Mouse (Mus musculus) heart, embryonic 16.5 days (tissue): ENCODE data around the gene Twnk. TPM values are rescaled to one million over a fixed set of nuclear protein-coding genes. Genes with fewer than 3 reads are reported as not detected.

Experiments used
- ATAC-seq: fragments of 200-750 bp; cut with Nextera tagmentation; replicated peaks from 2 replicates; pipeline ENCODE4 v1.8.0; 2017; ENCODE audit warnings: moderate number of reproducible peaks; ENCODE audit not compliant: insufficient read depth, low FRiP score; ENCODE audit errors: extremely low read depth
- H3K27ac ChIP-seq: fragments of 300-500 bp; sonication (generic); 2 replicates; pipeline ENCODE4 v1.5.1; 2014; ENCODE audit warnings: mild to moderate bottlenecking, low read length, control low read depth, moderate library complexity
- H3K27me3 ChIP-seq: fragments of 300-500 bp; sonication (generic); 2 replicates; pipeline ENCODE4 v1.6.1; 2014; ENCODE audit warnings: low read length, mixed read lengths; ENCODE audit not compliant: control insufficient read depth, insufficient read depth
- H3K36me3 ChIP-seq: fragments of 300-500 bp; sonication (generic); 2 replicates; pipeline ENCODE4 v1.6.1; 2014; ENCODE audit not compliant: control insufficient read depth, insufficient read depth
- H3K4me1 ChIP-seq: fragments of 300-500 bp; sonication (generic); 2 replicates; pipeline ENCODE4 v1.6.1; 2014; ENCODE audit warnings: low read length, mixed read lengths; ENCODE audit not compliant: control insufficient read depth, insufficient read depth
- H3K4me2 ChIP-seq: fragments of 300-500 bp; sonication (generic); 2 replicates; pipeline ENCODE4 v1.6.1; 2014; ENCODE audit warnings: low read depth, mild to moderate bottlenecking, control low read depth, low read length
- H3K4me3 ChIP-seq: fragments of 300-500 bp; sonication (generic); 2 replicates; pipeline ENCODE4 v1.5.1; 2014; ENCODE audit warnings: mild to moderate bottlenecking, control low read depth, low read length
- H3K9ac ChIP-seq: fragments of 300-500 bp; sonication (generic); 2 replicates; pipeline ENCODE4 v1.6.1; 2014; ENCODE audit warnings: low read length, control low read depth
- H3K9me3 ChIP-seq: fragments of 300-500 bp; sonication (generic); replicated peaks from 2 replicates; pipeline ENCODE4 v1.6.1; 2016; ENCODE audit warnings: low read length; ENCODE audit not compliant: control insufficient read depth
- WGBS: fragments of 180-500 bp; shearing (Covaris S2); extraction: QIAGEN DNeasy Blood & Tissue Kit; methylation state at CpG from one replicate; pipeline ENCODE4 v1.1.7; 2014; 5-methylcytosine and 5-hydroxymethylcytosine counted together
- polyA plus RNA-seq: library from polyadenylated mRNA; unstranded; fragments of >200 nt; fragmentation: Nextera tagmentation; extraction: Ambion mirVana; gene quantifications from 2 replicates; pipeline ENCODE4 v1.2.1, GENCODE M21; 2015

The Twnk gene
- polyA plus RNA-seq, 1 experiment from 2014 or later: 23.2 TPM

GRCm38 (mm10) chr19:45007425-45008191 lies 2.1 kb downstream of the Twnk start:
- peak overlapping the region; percentile 89 for H3K27ac ChIP-seq
- 72% methylated on average over 20 of the region's 20 CpGs for WGBS
- peak overlapping the region; percentile 81 for H3K4me2 ChIP-seq
- H3K36me3 ChIP-seq: peaks cover 25% of the 10 kb centered on the region
- H3K4me3 ChIP-seq: peak overlapping the region; percentile 88
- peaks cover 24% of the 10 kb centered on the region for H3K4me1 ChIP-seq
- H3K27me3 ChIP-seq: no peaks in the 10 kb centered on the region
- no peaks in the 10 kb centered on the region for H3K9me3 ChIP-seq
- H3K9ac ChIP-seq: peak overlapping the region; percentile 85
- no peak for ATAC-seq

GRCm38 (mm10) chr19:45010646-45011045 lies 5.2 kb downstream of the Twnk start:
- WGBS: 79% methylated on average over 4 of the region's 4 CpGs
- Histone ChIP-seq H3K36me3 (peaks cover 15% of the 10 kb centered on the region), H3K9ac (no peak overlapping the region), H3K27ac (no peak overlapping the region), H3K9me3 (no peaks in the 10 kb centered on the region), H3K4me3 (no peak overlapping the region), H3K4me1 (peaks cover 37% of the 10 kb centered on the region), H3K4me2 (no peak overlapping the region), H3K27me3 (no peaks in the 10 kb centered on the region)
- ATAC-seq: no peak

- no peak for ATAC-seq
- no peaks in the 10 kb centered on the region for H3K27me3 ChIP-seq
- H3K9ac ChIP-seq: no peak overlapping the region
- H3K4me3 ChIP-seq: no peak overlapping the region
- H3K4me1 ChIP-seq: peaks cover 39% of the 10 kb centered on the region
- H3K27ac ChIP-seq: no peak overlapping the region
- peaks cover 15% of the 10 kb centered on the region for H3K36me3 ChIP-seq
- 85% methylated on average over 8 of the region's 8 CpGs for WGBS
- H3K9me3 ChIP-seq: no peaks in the 10 kb centered on the region
- no peak overlapping the region for H3K4me2 ChIP-seq
Observed at GRCm38 (mm10) chr19:45012219-45012618, 6.8 kb downstream of the Twnk start.

DNA sequence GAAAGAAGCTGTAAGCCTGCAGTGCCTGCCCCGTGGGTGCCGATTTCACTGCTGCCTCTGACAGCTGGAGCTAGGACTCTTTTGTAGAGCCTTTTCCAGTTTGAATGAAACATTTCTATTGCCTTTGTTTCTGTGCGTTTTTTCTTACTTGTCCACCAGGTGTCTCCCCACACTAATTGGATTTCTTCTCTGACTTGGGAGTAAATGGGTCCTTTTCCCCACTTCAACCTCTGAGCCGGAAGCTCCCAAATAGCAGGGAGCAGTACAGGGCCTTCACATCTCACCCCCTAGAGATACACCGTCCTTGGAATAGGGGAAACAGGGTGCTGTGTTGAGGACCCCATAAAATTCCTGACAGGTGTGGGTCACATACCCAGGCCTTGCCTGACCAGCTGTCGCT lies 7.2 kb downstream of the Twnk start:
- no peak overlapping the region for H3K4me3 ChIP-seq
- no peak overlapping the region for H3K27ac ChIP-seq
- H3K27me3 ChIP-seq: no peaks in the 10 kb centered on the region
- peaks cover 35% of the 10 kb centered on the region for H3K4me1 ChIP-seq
- no peak for ATAC-seq
- H3K9me3 ChIP-seq: no peaks in the 10 kb centered on the region
- no peak overlapping the region for H3K4me2 ChIP-seq
- WGBS: 37% methylated on average over 6 of the region's 6 CpGs
- peak overlapping the region; percentile 18; the same call in 1 of the 2 replicates for H3K9ac ChIP-seq
- H3K36me3 ChIP-seq: peaks cover 15% of the 10 kb centered on the region

DNA sequence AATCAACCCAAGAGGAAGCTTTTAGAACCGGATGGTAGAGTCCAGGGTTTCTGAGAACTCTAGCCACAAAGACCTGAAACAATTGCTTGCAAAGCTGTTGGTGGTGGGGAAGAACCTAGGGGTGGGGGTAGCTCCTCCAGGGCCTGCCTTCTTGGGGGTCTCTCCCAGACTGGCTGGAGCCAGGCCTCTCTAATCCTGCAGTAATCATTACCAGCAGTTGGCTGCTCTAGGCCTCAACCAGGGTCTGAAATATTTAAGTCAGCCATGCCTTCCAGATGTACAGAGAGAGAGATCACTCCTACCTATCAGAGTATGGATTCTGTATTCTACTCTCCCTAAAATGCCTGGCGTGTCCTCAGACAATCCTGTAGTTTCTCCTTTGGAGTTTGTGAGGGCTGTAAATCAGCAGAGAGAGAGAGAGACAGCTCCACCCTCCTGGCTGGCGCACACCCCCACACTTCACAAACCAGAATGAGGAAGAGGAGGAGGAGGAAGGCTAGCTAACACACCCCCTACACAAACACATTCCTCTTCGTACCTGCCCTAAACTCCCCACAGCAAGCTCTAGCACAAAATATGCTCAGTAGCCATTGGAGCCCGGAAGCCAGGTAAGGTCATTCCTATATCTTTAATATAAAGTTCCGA lies 8.2 kb downstream of the Twnk start:
- H3K9me3 ChIP-seq: no peaks in the 10 kb centered on the region
- H3K27ac ChIP-seq: peak overlapping the region; percentile 100
- H3K4me3 ChIP-seq: no peak overlapping the region
- no peak for ATAC-seq
- H3K9ac ChIP-seq: peak overlapping the region; percentile 95
- no peak overlapping the region for H3K4me2 ChIP-seq
- H3K27me3 ChIP-seq: no peaks in the 10 kb centered on the region
- WGBS: 57% methylated on average over 6 of the region's 6 CpGs
- H3K4me1 ChIP-seq: peaks cover 26% of the 10 kb centered on the region
- H3K36me3 ChIP-seq: peaks cover 15% of the 10 kb centered on the region

DNA sequence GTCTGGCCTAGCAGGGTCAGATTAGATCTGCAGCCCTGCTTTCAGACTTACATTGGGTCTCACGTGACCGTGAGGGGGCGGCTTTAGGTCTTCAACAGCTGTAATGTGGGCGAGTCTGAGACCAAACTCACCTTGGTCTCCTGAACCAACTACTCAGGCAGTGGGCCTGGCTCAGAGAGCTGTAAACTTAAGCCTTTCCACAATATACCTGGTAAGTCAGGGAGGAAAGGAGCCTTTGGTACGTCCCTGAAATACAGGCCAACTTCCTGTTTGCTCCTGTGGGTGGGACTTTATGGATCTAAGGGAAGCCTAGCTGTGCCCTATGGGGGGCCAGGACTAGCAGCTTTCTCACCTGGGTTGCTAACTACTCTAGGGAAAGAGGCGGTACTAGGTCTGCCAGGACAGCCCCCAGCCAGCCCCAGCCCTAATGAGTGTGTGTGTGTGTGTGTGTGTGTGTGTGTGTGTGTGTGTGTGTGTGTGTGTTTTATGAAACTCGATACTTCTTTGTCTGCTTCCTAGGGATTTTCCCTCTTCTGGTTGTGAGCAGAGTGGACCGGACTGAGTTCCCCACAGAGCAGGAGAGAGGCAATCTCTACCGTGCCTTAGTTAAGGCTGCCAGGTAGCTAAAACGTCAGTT lies 9.0 kb downstream of the Twnk start, which contains the start of gene Lzts2:
Lzts2 (plus strand) TSS at position 80 of the 637 bp plus-strand sequence.
- H3K4me1 ChIP-seq: peaks cover 33% of the 10 kb centered on the region
- H3K9ac ChIP-seq: peak within 1 kb of the TSS; percentile 95
- H3K27ac ChIP-seq: peak within 1 kb of the TSS; percentile 100
- ATAC-seq: no peak
- H3K4me2 ChIP-seq: peak within 1 kb of the TSS; percentile 96
- H3K4me3 ChIP-seq: peak within 1 kb of the TSS; percentile 79
- WGBS: 10% methylated on average over 10 of the region's 10 CpGs
- no peaks in the 10 kb centered on the region for H3K27me3 ChIP-seq
- H3K9me3 ChIP-seq: no peaks in the 10 kb centered on the region
- peaks cover 15% of the 10 kb centered on the region for H3K36me3 ChIP-seq

DNA sequence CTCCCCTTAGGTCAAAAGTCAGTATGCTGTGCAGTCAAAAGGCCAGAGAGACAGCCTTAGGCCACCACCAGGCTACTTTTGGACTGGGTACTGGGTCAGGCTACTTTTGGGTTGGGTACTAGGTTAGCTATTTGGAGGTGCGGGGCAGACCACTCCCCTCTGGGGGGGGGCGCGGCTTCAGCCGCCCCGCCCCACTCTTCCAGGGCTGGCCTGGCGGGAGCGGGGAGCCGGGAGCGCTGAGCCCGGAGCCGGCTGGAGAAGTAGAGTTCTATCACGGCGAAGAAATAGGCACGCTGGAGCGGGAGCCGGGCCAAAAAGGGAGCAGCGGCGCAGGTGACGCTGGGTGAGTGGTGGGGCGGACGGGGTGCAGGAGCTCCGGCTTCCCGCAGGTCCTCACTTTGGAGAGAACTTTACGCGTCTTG lies 9.5 kb downstream of the Twnk start:
- Histone ChIP-seq H3K9me3 (no peaks in the 10 kb centered on the region), H3K27me3 (no peaks in the 10 kb centered on the region), H3K4me3 (peak overlapping the region; percentile 79), H3K36me3 (peaks cover 12% of the 10 kb centered on the region), H3K27ac (peak overlapping the region; percentile 100), H3K9ac (peak overlapping the region; percentile 95), H3K4me1 (peaks cover 38% of the 10 kb centered on the region), H3K4me2 (peak overlapping the region; percentile 96)
- under 1% methylated on average over 24 of the region's 25 CpGs for WGBS
- peak; percentile 7; the same call in 1 of the 2 replicates for ATAC-seq

DNA sequence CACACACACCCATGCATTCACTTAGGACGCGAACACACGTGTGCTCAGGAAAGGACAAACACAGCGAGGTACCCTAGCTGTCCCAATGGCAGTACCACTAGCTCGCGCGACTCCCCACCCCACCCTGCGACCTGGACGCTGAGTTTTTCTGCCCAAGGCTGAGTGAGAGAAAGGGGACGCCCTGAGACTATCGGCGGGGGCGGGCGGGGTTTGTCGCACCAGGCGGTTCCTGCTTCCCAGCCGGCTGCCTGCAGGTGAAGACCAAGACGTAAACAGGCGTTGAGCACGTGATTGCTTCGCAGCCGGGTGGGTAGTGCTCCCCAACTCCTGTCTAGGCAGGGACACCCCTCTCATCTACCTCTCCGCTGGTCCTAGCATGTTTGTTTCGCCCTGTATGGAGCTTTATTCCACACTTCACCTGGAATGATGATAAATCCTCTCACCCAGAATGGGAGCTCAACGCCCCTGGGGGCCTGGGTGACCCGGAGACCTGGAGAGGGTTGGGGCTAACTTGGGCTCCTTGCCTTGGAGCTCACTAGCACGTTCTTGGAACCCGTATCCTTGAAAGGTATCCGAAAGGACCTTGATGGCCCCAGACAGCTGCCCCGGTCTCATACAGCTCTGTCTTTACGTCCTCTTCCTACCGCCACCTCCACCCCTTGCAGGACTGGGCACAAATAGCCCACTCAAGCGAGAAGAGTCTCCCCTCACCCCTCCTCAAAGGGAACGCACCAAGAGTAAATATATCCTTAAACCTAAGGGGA lies 10.2 kb downstream of the Twnk start:
- peaks cover 45% of the 10 kb centered on the region for H3K4me1 ChIP-seq
- ATAC-seq: no peak; the same call in 1 of the 2 replicates
- WGBS: under 1% methylated on average over 34 of the region's 34 CpGs
- peak overlapping the region; percentile 95 for H3K9ac ChIP-seq
- H3K4me2 ChIP-seq: peak overlapping the region; percentile 96
- peak overlapping the region; percentile 79 for H3K4me3 ChIP-seq
- H3K27ac ChIP-seq: peak overlapping the region; percentile 100
- H3K9me3 ChIP-seq: no peaks in the 10 kb centered on the region
- H3K36me3 ChIP-seq: peaks cover 5% of the 10 kb centered on the region
- no peaks in the 10 kb centered on the region for H3K27me3 ChIP-seq
